Mouse (Mus musculus) liver, embryonic 13.5 days (tissue): ENCODE measurements at regions not wholly inside any gene's neighbourhood (a gene's known extent, or its start where the extent isn't known, plus 50 kb on each side); places are given as distances from the start of the nearest gene placed in this dataset.

Experiments used
- ATAC-seq: fragments of 200-750 bp; cut with Nextera tagmentation; 2 replicates; pipeline ENCODE4 v1.8.0; 2017; ENCODE audit warnings: low read depth, mild to moderate bottlenecking, moderate number of reproducible peaks, moderate library complexity
- DNase-seq: peaks from one replicate; pipeline ENCODE4 v3.0.0; 2022
- H3K27ac ChIP-seq: fragments of 300-500 bp; sonication (generic); 2 replicates; pipeline ENCODE4 v1.5.1; 2015; ENCODE audit warnings: moderate library complexity, mild to moderate bottlenecking, inconsistent platforms
- H3K27me3 ChIP-seq: fragments of 300-500 bp; sonication (generic); 2 replicates; pipeline ENCODE4 v1.6.1; 2015; ENCODE audit warnings: mild to moderate bottlenecking, inconsistent platforms
- H3K36me3 ChIP-seq: fragments of 300-500 bp; sonication (generic); 2 replicates; pipeline ENCODE4 v1.6.1; 2015; ENCODE audit warnings: mild to moderate bottlenecking, inconsistent platforms
- H3K4me1 ChIP-seq: fragments of 300-500 bp; sonication (generic); replicated peaks from 2 replicates; pipeline ENCODE4 v1.6.1; 2015; ENCODE audit warnings: inconsistent platforms
- H3K4me2 ChIP-seq: fragments of 300-500 bp; sonication (generic); 2 replicates; pipeline ENCODE4 v1.6.1; 2015; ENCODE audit warnings: inconsistent platforms, mild to moderate bottlenecking, moderate library complexity
- H3K4me3 ChIP-seq: fragments of 300-500 bp; sonication (generic); replicated peaks from 2 replicates; pipeline ENCODE4 v1.5.1; 2015; ENCODE audit warnings: mild to moderate bottlenecking, inconsistent platforms
- H3K9ac ChIP-seq: fragments of 300-500 bp; sonication (generic); 2 replicates; pipeline ENCODE4 v1.6.1; 2015; ENCODE audit warnings: mild to moderate bottlenecking, inconsistent platforms
- H3K9me3 ChIP-seq: fragments of 300-500 bp; sonication (generic); replicated peaks from 2 replicates; pipeline ENCODE4 v1.6.1; 2016; ENCODE audit warnings: inconsistent platforms
- WGBS: fragments of 180-500 bp; shearing (Covaris S2); methylation state at CpG from one replicate; pipeline ENCODE4 v1.1.7; 2015; ENCODE audit not compliant: insufficient replicate concordance; 5-methylcytosine and 5-hydroxymethylcytosine counted together

DNA sequence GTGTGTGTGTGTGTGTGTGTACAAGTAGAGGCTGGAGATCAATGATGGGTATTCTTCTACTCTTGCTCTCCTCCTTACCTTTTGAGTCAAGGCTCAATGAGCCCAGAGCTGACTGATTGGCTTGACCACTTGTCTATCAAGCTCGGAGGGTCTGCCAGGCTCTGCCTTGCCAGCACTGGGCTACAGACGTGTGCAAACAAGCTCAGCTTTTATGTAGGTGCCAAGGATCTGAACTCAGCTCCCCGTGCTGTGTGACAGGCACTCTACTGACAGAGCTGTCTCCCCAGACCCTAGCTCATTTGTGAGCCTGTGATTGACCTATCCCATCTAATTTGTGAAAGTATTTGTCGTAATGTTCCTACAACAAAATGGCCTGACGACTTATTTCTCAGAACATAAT, 54.2 kb upstream of the Cdc42bpa start:
- WGBS: 78% methylated on average over 5 of the region's 5 CpGs
- Histone ChIP-seq H3K4me3 (no peak overlapping the region), H3K4me2 (no peak overlapping the region), H3K4me1 (no peaks in the 10 kb centered on the region), H3K9me3 (peaks cover 9% of the 10 kb centered on the region; the same call in 1 of the 2 replicates), H3K36me3 (no peaks in the 10 kb centered on the region), H3K9ac (no peak overlapping the region), H3K27me3 (no peaks in the 10 kb centered on the region), H3K27ac (no peak overlapping the region)
- ATAC-seq (no peak), DNase-seq (no peak)

DNA sequence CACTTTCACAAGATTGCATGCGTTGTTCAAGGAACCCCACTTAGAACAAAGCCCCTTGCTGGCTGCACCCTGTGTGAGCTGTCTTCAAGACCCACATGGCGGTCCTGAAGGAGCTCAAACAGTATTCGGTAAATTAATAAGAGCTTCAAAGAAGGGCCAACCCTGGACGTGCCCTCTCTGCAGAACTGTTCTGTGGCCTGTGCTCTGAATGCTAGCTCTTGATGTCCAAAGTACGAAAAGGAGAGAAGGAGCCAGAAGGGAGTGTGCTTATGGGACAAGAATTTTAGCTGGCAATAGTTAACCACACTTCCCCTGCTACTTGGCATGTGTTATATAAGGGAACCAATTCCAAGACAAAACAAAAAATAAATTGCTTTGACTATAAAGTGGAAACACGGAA, 67.6 kb upstream of the Cdc42bpa start:
- no peak for DNase-seq
- Histone ChIP-seq H3K27me3 (no peaks in the 10 kb centered on the region), H3K9ac (no peak overlapping the region), H3K4me1 (no peaks in the 10 kb centered on the region), H3K36me3 (no peaks in the 10 kb centered on the region), H3K4me2 (no peak overlapping the region), H3K9me3 (no peaks in the 10 kb centered on the region), H3K4me3 (no peak overlapping the region), H3K27ac (no peak overlapping the region)
- no peak for ATAC-seq
- 71% methylated on average over 6 of the region's 6 CpGs for WGBS

DNA sequence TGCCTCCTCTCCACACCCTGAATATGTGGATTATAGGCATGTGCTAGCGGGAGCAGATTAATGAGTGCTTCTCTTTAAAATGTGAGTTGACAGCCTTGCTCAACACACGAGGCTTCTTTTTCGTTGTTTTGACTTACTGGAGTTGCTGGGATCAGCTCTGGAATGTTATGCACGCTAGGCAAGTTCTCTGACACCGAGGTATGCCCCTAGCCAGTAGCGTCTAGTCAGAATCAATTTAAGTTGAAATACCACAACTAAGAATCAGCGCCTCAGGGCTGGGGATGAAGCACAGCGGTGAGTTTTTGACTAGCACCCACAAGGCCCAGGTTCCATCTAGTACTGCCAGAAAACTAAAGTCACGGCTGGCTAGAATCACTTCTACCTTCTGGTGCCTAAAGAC, 72.4 kb upstream of the Cdc42bpa start:
- no peaks in the 10 kb centered on the region for H3K4me1 ChIP-seq
- H3K4me3 ChIP-seq: no peak overlapping the region
- DNase-seq: no peak
- ATAC-seq: no peak
- H3K9ac ChIP-seq: no peak overlapping the region
- no peaks in the 10 kb centered on the region for H3K9me3 ChIP-seq
- H3K27ac ChIP-seq: no peak overlapping the region
- H3K27me3 ChIP-seq: no peaks in the 10 kb centered on the region
- WGBS: 73% methylated on average over 9 of the region's 9 CpGs
- H3K36me3 ChIP-seq: no peaks in the 10 kb centered on the region
- H3K4me2 ChIP-seq: no peak overlapping the region

GRCm38 (mm10) chr1:179881222-179881621, 77.7 kb upstream of the Ahctf1 start:
- H3K9ac ChIP-seq: no peak overlapping the region
- 63% methylated on average over 5 of the region's 5 CpGs for WGBS

GRCm38 (mm10) chr1:179877893-179878292, 74.4 kb upstream of the Ahctf1 start:
- H3K9ac ChIP-seq: no peak overlapping the region
- no peak overlapping the region for H3K4me2 ChIP-seq
- WGBS: 43% methylated on average over 6 of the region's 6 CpGs
- ATAC-seq (no peak), DNase-seq (no peak)
- H3K27ac ChIP-seq: no peak overlapping the region
- H3K4me1 ChIP-seq: no peaks in the 10 kb centered on the region
- no peak overlapping the region for H3K4me3 ChIP-seq
- H3K9me3 ChIP-seq: no peaks in the 10 kb centered on the region
- H3K36me3 ChIP-seq: no peaks in the 10 kb centered on the region
- no peaks in the 10 kb centered on the region for H3K27me3 ChIP-seq

More at GRCm38 (mm10) chr1:179881222-179881621, 77.7 kb upstream of the Ahctf1 start:
- Histone ChIP-seq H3K4me3 (no peak overlapping the region), H3K9me3 (no peaks in the 10 kb centered on the region), H3K36me3 (no peaks in the 10 kb centered on the region), H3K27ac (no peak overlapping the region), H3K4me2 (no peak overlapping the region), H3K27me3 (no peaks in the 10 kb centered on the region), H3K4me1 (no peaks in the 10 kb centered on the region)
- ATAC-seq: no peak
- DNase-seq: no peak

DNA sequence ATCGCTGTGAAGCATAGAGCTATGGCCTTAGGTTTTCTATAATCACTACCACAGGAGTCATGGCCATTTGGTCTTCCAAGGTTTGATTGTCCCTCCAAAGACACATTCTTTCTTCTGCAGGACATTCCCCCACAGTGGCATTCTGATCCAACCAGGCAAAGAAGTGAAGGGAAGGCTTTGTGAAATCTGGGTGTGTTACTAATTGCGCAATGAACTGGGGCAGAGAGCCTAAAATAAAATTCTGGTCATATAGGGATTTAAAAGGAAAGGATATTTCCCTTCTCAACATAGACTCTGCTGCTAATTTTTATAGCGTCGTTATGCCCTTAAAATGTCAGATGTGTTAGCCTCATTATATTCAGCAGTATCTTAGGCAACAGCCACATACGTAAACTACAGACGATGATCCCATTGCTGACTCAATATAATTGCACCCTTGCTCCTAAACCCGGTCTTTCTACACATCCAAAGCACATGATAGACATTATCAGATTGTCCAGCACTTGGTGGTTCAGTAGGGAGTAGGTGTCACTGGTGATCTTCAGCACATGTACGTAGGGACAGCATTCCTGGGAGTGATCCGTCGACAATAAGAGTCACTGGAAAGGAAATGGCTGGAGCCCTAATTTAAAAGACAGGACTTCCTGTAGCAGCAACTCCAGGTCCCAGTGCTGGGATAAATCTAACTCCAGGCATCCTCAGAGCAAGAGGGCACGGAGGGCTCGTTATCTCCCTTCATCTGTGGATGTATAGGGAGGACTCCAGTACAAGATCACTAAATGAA, 70.5 kb upstream of the Ahctf1 start:
- no peak for ATAC-seq
- no peak overlapping the region for H3K4me2 ChIP-seq
- DNase-seq: no peak

GRCm38 (mm10) chr1:179871961-179872360, 68.5 kb upstream of the Ahctf1 start:
- H3K36me3 ChIP-seq: no peaks in the 10 kb centered on the region
- no peaks in the 10 kb centered on the region for H3K9me3 ChIP-seq
- H3K4me1 ChIP-seq: peaks cover 9% of the 10 kb centered on the region
- no peak overlapping the region for H3K27ac ChIP-seq
- no peak overlapping the region for H3K4me2 ChIP-seq
- no peak overlapping the region for H3K9ac ChIP-seq
- no peak for DNase-seq
- 70% methylated on average over 3 of the region's 3 CpGs for WGBS
- H3K27me3 ChIP-seq: no peaks in the 10 kb centered on the region
- H3K4me3 ChIP-seq: no peak overlapping the region
- ATAC-seq: no peak

More for the DNA sequence above, 70.5 kb upstream of the Ahctf1 start:
- Histone ChIP-seq H3K27ac (no peak overlapping the region), H3K9me3 (no peaks in the 10 kb centered on the region), H3K4me3 (no peak overlapping the region), H3K4me1 (no peaks in the 10 kb centered on the region), H3K27me3 (no peaks in the 10 kb centered on the region), H3K36me3 (no peaks in the 10 kb centered on the region), H3K9ac (no peak overlapping the region)
- WGBS: 53% methylated on average over 12 of the region's 12 CpGs

- Histone ChIP-seq H3K27me3 (no peaks in the 10 kb centered on the region), H3K9me3 (no peaks in the 10 kb centered on the region), H3K36me3 (no peaks in the 10 kb centered on the region), H3K4me3 (no peak overlapping the region), H3K27ac (no peak overlapping the region), H3K9ac (no peak overlapping the region), H3K4me2 (no peak overlapping the region), H3K4me1 (peaks cover 38% of the 10 kb centered on the region)
- no peak for DNase-seq
- 78% methylated on average over 9 of the region's 9 CpGs for WGBS
- no peak for ATAC-seq
These were observed 65.2 kb upstream of the Ahctf1 start for GRCm38 (mm10) chr1:179868656-179869055.

- Histone ChIP-seq H3K9ac (no peak overlapping the region), H3K4me2 (no peak overlapping the region), H3K4me3 (no peak overlapping the region), H3K36me3 (no peaks in the 10 kb centered on the region), H3K4me1 (peaks cover 49% of the 10 kb centered on the region), H3K27me3 (no peaks in the 10 kb centered on the region), H3K9me3 (no peaks in the 10 kb centered on the region), H3K27ac (no peak overlapping the region)
- no peak for DNase-seq
- 61% methylated on average over 4 of the region's 4 CpGs for WGBS
- ATAC-seq: no peak
These were observed 64.0 kb upstream of the Ahctf1 start for GRCm38 (mm10) chr1:179867493-179867892.

DNA sequence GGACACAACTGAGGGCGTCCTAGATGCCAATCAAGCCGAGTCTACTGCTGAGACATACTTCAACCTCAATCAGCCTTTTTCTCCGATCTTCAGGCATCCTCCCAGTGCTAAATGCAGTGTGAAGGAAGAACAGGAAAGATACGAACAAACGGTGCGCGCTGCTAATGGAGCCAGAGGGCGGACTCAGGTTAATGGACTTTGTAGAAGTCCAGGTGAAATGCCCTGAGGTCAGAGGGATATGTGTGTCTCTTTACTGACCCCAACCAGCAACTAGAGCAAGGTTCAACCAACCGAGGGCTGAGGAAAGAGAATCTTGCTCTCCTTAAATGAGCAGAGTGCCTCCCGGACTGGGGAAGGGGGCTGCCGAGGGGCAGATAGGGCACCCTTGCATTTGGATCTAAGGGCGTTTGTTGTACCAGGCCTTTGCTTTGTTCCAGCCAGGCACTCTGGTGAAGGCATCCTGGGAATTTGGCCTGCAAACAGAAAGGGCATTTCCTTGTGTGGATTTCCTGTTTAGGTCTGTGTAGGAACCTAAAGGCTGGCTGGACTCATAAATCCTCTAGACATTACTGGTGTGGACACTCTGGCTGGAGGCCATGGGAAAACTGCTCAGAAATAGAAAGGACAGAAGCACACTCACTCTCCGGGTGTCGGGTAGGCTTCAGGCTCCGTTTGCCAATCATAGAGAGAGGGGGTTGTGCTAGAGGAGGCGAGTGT, 62.7 kb upstream of the Ahctf1 start:
- no peak overlapping the region for H3K4me3 ChIP-seq
- H3K4me1 ChIP-seq: peaks cover 59% of the 10 kb centered on the region
- H3K4me2 ChIP-seq: no peak overlapping the region
- DNase-seq (no peak), ATAC-seq (0 out of 2 replicates have a peak, but pooled peaks have one; percentile 32)
- H3K27me3 ChIP-seq: no peaks in the 10 kb centered on the region
- H3K36me3 ChIP-seq: no peaks in the 10 kb centered on the region
- no peak overlapping the region for H3K9ac ChIP-seq
- WGBS: 54% methylated on average over 16 of the region's 16 CpGs
- H3K27ac ChIP-seq: peak overlapping the region; percentile 37; the same call in 1 of the 2 replicates
- H3K9me3 ChIP-seq: no peaks in the 10 kb centered on the region

GRCm38 (mm10) chr1:179865561-179865960, 62.1 kb upstream of the Ahctf1 start:
- Histone ChIP-seq H3K36me3 (no peaks in the 10 kb centered on the region), H3K27ac (peak overlapping the region; percentile 37; the same call in 1 of the 2 replicates), H3K4me3 (no peak overlapping the region), H3K9ac (no peak overlapping the region), H3K4me2 (0 out of 2 replicates have a peak overlapping the region, but pooled peaks have one; percentile 6), H3K9me3 (no peaks in the 10 kb centered on the region), H3K27me3 (no peaks in the 10 kb centered on the region), H3K4me1 (peaks cover 59% of the 10 kb centered on the region)
- DNase-seq (no peak), ATAC-seq (no peak)
- 31% methylated on average over 11 of the region's 11 CpGs for WGBS
